Mouse (Mus musculus) intestine, embryonic 15.5 days (tissue): ENCODE measurements around the gene Nt5dc3. TPM values are rescaled to one million over a fixed set of nuclear protein-coding genes. Genes with fewer than 3 reads are reported as not detected.

ENCODE experiments used
- ATAC-seq: fragments of 200-750 bp; cut with Nextera tagmentation; 2 replicates; pipeline ENCODE4 v1.8.0; 2017; ENCODE audit warnings: moderate TSS enrichment, moderate library complexity
- H3K27ac ChIP-seq: fragments of 300-500 bp; sonication (generic); 2 replicates; pipeline ENCODE4 v1.5.1; 2015; ENCODE audit warnings: mild to moderate bottlenecking, inconsistent platforms
- H3K27me3 ChIP-seq: fragments of 300-500 bp; sonication (generic); replicated peaks from 2 replicates; pipeline ENCODE4 v1.6.1; 2015; ENCODE audit warnings: inconsistent platforms
- H3K36me3 ChIP-seq: fragments of 300-500 bp; sonication (generic); 2 replicates; pipeline ENCODE4 v1.6.1; 2015; ENCODE audit warnings: inconsistent platforms
- H3K4me1 ChIP-seq: fragments of 300-500 bp; sonication (generic); replicated peaks from 2 replicates; pipeline ENCODE4 v1.6.1; 2015; ENCODE audit warnings: inconsistent platforms
- H3K4me2 ChIP-seq: fragments of 300-500 bp; sonication (generic); replicated peaks from 2 replicates; pipeline ENCODE4 v1.6.1; 2015; ENCODE audit warnings: mild to moderate bottlenecking, inconsistent platforms
- H3K4me3 ChIP-seq: fragments of 300-500 bp; sonication (generic); replicated peaks from 2 replicates; pipeline ENCODE4 v1.5.1; 2015; ENCODE audit warnings: inconsistent platforms
- H3K9ac ChIP-seq: fragments of 300-500 bp; sonication (generic); 2 replicates; pipeline ENCODE4 v1.6.1; 2015; ENCODE audit warnings: inconsistent platforms
- H3K9me3 ChIP-seq: fragments of 300-500 bp; sonication (generic); 2 replicates; pipeline ENCODE4 v1.6.1; 2016; ENCODE audit warnings: inconsistent platforms
- WGBS: fragments of 180-500 bp; shearing (Covaris S2); methylation state at CpG from one replicate; pipeline ENCODE4 v1.1.7; 2015; 5-methylcytosine and 5-hydroxymethylcytosine counted together
- polyA plus RNA-seq: library from polyadenylated mRNA; unstranded; fragments of >200 nt; fragmentation: Nextera tagmentation; extraction: Ambion mirVana; gene quantifications from 2 replicates; pipeline ENCODE4 v1.2.1, GENCODE M21; 2015

Gene Nt5dc3
- polyA plus RNA-seq, 1 experiment from 2014 or later = 1.0 TPM

DNA sequence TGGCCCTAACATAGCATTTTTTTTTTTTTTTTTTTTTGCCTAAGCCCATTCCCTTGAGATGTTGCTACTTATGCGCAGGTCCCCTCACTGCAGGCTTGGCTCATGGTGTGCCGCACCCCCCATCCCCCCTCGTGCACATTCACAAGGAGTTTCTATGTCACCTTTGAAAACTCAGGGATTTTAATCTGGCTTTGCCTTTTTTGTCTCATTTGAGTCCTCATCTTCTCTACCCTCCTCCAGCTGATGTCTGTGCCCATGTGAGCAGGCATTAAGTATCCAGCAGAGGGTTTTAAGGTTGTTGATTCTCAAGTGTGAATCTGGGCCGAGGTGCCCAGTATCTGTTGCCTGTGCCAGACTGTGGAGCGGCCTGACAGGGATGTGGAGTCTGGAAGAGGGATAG is 2.8 kb downstream of the Nt5dc3 start:
- no peak overlapping the region for H3K4me2 ChIP-seq
- no peak for ATAC-seq
- H3K36me3 ChIP-seq = no peaks in the 10 kb centered on the region
- peaks cover 16% of the 10 kb centered on the region; the same call in 1 of the 2 replicates for H3K4me1 ChIP-seq
- H3K9me3 ChIP-seq = no peaks in the 10 kb centered on the region
- H3K27me3 ChIP-seq = no peaks in the 10 kb centered on the region
- no peak overlapping the region for H3K4me3 ChIP-seq
- no peak overlapping the region for H3K9ac ChIP-seq
- WGBS = 55% methylated on average over 5 of the region's 5 CpGs
- H3K27ac ChIP-seq = no peak overlapping the region

DNA sequence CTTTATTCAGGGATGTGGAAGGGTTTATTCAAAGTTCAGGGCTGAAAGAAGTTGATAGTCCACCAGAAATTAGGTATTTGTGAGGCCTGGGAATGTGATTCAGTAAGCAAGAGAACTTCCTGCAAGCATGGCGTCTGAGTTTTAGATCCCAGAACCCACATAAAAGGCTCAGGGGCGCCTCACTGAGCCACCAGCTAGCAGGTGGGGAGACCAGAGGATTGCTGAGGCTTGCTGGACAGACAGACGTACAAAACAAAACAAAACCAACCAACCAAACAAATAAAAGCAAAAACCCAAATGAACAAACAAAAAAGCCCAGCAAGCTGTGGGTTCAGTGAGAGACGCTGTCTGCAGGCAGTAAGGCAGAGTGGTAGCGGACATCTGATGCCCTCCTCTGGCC is 3.9 kb downstream of the Nt5dc3 start:
- H3K27me3 ChIP-seq = no peaks in the 10 kb centered on the region
- 64% methylated on average over 5 of the region's 5 CpGs for WGBS
- no peak overlapping the region for H3K4me3 ChIP-seq
- peaks cover 16% of the 10 kb centered on the region; the same call in 1 of the 2 replicates for H3K4me1 ChIP-seq
- no peak for ATAC-seq
- no peak overlapping the region for H3K9ac ChIP-seq
- H3K9me3 ChIP-seq = no peaks in the 10 kb centered on the region
- no peak overlapping the region for H3K27ac ChIP-seq
- no peaks in the 10 kb centered on the region for H3K36me3 ChIP-seq
- no peak overlapping the region for H3K4me2 ChIP-seq

DNA sequence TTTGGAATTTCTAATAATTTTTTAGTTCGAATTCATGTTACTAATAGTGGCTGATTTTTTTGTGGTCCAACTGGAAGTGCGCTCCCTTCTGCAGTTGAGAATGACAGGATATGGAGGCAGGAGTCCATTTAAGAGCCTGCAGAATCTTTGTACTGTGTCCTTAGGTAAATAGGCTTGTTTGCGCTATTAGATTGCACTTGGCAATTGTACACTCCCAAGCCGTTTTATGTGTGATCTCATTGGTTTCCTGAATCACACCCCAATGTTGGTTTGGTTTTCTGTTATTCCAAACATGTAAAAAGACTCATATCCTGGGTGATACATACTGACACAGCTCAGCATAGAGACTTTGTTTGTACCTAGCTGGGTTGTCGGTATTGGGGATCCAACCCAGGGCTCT is 4.8 kb downstream of the Nt5dc3 start:
- no peaks in the 10 kb centered on the region for H3K36me3 ChIP-seq
- no peak overlapping the region for H3K4me3 ChIP-seq
- no peak overlapping the region for H3K4me2 ChIP-seq
- 0 out of 2 replicates have a peak, but pooled peaks cover 14% of the 10 kb centered on the region for H3K4me1 ChIP-seq
- ATAC-seq = no peak
- no peak overlapping the region for H3K9ac ChIP-seq
- no peaks in the 10 kb centered on the region for H3K9me3 ChIP-seq
- H3K27ac ChIP-seq = no peak overlapping the region
- no peaks in the 10 kb centered on the region for H3K27me3 ChIP-seq
- 61% methylated on average over 5 of the region's 5 CpGs for WGBS

DNA sequence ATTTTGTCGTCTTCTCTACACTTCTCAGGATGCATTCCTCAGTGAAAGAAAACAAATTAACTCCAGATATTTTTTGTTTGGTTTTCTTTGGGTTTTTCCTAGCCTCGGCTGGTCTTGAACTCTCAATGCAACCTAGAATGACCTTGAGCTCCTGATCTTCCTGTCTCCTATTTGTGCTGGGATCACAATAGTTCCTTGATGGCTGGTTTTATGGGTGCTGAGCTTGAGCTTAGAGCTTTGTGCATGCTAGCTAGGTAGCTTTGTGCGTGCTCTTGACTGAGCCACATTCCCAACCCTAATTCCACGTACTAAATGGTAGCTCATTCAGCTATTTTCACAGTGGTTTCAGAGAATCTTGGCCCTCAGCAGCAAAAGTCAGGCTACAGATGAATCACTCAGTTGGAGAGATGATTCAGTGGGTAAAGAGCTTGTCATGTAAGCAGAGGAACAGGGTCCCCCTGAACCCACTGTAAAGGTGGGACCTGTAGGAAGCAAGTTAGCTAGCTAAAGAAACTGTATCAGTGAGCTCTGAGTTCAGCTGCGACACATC is 5.4 kb downstream of the Nt5dc3 start:
- no peak for ATAC-seq
- no peaks in the 10 kb centered on the region for H3K36me3 ChIP-seq
- no peak overlapping the region for H3K4me2 ChIP-seq
- H3K27me3 ChIP-seq = no peaks in the 10 kb centered on the region
- H3K9me3 ChIP-seq = no peaks in the 10 kb centered on the region
- H3K27ac ChIP-seq = no peak overlapping the region
- H3K4me1 ChIP-seq = 0 out of 2 replicates have a peak, but pooled peaks cover 14% of the 10 kb centered on the region
- H3K4me3 ChIP-seq = no peak overlapping the region
- 87% methylated on average over 5 of the region's 5 CpGs for WGBS
- no peak overlapping the region for H3K9ac ChIP-seq

DNA sequence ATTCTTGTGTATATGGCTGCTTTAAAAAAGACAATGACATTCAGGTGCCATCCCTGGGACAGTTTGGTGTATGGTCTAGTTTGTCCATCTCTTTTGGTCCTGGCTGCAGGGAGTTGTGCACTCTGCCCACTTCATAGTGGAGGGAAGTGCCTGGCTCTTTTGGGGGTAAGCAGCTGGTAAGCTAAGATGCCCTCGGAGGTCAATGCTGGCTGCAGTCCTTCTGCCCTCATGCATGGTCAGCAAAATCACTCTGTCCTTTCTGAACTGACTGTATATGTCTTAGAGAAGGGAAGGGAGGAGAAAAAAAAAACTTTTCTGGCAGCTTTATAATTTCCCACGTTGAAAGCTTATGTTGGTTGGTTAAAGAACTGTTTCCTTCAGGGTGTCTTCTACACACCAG is 6.6 kb downstream of the Nt5dc3 start:
- Histone ChIP-seq H3K36me3 (no peaks in the 10 kb centered on the region), H3K9me3 (no peaks in the 10 kb centered on the region), H3K4me1 (0 out of 2 replicates have a peak, but pooled peaks cover 14% of the 10 kb centered on the region), H3K4me2 (no peak overlapping the region), H3K4me3 (no peak overlapping the region), H3K9ac (no peak overlapping the region), H3K27me3 (no peaks in the 10 kb centered on the region), H3K27ac (no peak overlapping the region)
- no peak for ATAC-seq
- WGBS = 61% methylated on average over 2 of the region's 2 CpGs

DNA sequence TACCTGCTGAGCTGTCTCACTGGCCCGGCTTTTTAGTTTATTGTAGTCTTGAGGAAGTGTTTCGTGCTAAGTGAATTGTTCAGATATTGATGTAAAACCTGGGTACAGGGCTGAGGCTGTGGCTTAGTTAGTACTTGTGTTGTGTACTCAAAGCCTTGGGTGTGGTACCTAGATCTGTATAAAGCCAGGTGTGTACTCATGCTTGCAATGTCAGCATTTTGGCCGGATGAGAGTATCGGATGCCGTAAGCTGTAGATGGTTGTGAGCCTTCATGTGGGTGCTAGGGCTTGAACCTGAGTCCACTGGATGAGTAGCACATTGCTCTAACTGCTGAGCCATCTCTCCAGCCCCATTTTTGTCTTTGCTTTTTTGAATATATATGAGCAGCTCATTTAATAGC is 7.3 kb downstream of the Nt5dc3 start:
- WGBS = 90% methylated on average over 5 of the region's 5 CpGs
- H3K4me1 ChIP-seq = 0 out of 2 replicates have a peak, but pooled peaks cover 14% of the 10 kb centered on the region
- no peak overlapping the region for H3K4me2 ChIP-seq
- H3K4me3 ChIP-seq = no peak overlapping the region
- ATAC-seq = no peak
- H3K9ac ChIP-seq = no peak overlapping the region
- no peaks in the 10 kb centered on the region for H3K27me3 ChIP-seq
- no peak overlapping the region for H3K27ac ChIP-seq
- H3K9me3 ChIP-seq = no peaks in the 10 kb centered on the region
- no peaks in the 10 kb centered on the region for H3K36me3 ChIP-seq

DNA sequence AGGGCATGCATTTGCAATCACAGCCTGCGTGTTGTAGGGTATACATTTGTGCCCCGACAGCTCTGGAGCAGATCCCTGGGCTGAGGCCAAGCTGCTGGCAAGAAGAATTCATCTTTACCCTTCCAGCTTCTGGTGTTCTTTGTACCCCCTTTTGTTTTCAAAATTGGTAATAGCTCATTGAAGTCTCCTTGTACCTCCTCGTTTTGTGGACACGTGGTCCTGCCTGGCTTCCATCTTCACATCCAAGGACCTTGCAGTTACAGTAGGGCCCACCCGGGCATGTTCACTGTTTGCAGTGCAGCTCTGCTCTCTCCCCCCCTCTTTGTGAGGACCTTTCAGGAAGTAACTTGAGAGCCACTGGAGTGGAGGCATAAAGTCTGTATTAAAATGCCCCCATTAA is 9.4 kb downstream of the Nt5dc3 start:
- Histone ChIP-seq H3K4me1 (0 out of 2 replicates have a peak, but pooled peaks cover 4% of the 10 kb centered on the region), H3K36me3 (no peaks in the 10 kb centered on the region), H3K27ac (no peak overlapping the region), H3K9ac (no peak overlapping the region), H3K9me3 (no peaks in the 10 kb centered on the region), H3K4me3 (no peak overlapping the region), H3K27me3 (no peaks in the 10 kb centered on the region), H3K4me2 (no peak overlapping the region)
- 45% methylated on average over 5 of the region's 5 CpGs for WGBS
- ATAC-seq = no peak

DNA sequence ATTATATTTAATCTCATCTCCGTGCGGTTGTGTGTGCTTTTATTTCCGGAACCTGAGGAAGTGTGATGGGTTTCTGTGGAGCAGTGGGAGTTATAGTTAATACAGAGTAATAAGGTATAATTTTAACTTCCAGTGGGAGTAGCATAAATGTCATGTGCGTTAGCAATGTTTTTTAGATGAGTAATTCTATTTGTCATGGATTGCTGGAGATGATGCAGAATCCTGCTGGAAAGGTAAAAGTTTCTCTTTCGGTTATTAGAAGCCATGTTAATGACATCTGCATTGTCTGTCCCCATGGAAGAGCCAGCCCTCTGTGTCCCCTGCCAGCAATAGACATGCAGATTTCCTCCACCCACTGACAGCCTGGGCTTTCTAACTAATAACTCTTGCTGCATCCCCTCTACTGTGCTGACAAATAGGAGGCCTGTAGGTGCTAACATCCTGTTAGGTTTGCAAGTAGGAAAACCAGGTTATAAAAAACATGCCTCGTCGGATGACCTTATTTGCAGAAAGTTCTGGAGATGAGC is 10.4 kb downstream of the Nt5dc3 start:
- Histone ChIP-seq H3K9me3 (no peaks in the 10 kb centered on the region), H3K27me3 (no peaks in the 10 kb centered on the region), H3K9ac (no peak overlapping the region), H3K36me3 (no peaks in the 10 kb centered on the region), H3K4me1 (0 out of 2 replicates have a peak, but pooled peaks cover 4% of the 10 kb centered on the region), H3K4me2 (no peak overlapping the region), H3K27ac (no peak overlapping the region), H3K4me3 (no peak overlapping the region)
- no peak for ATAC-seq
- 82% methylated on average over 7 of the region's 7 CpGs for WGBS

DNA sequence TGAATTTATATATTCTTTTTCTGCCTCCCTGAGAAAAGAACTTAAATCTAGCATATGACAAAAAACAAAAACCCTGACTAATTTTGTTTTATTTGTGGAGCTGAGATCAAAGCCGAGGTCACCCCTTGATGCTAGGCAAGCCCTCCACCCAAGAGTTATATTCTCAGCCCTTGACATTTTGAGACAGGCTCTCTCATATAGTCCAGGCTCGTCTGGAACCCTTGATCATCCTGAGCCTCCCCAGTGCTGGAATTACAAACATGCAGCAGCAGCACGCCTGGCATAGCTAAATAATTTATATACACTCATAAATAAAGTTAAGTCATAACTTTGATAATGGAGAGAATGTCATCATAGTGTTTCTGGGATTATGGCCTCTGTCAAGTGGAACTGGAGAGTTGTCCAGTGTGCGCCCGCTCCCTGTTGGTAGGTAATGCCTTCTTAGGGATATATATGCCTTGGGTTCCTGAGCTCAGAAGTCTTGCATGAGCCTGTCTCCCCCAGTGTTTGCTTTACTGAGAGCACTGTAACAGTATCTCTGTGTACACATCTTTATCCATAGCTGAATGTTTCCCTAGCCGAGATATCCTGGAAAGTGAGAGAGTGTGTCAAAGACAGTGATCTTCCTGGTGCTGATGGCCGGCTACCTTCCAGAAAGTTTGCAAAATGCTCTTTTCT is 12.8 kb downstream of the Nt5dc3 start:
- H3K9me3 ChIP-seq = no peaks in the 10 kb centered on the region
- no peak overlapping the region for H3K9ac ChIP-seq
- no peak overlapping the region for H3K4me3 ChIP-seq
- 46% methylated on average over 7 of the region's 7 CpGs for WGBS
- no peaks in the 10 kb centered on the region for H3K36me3 ChIP-seq
- no peak overlapping the region for H3K4me2 ChIP-seq
- ATAC-seq = peak; percentile 52; the same call in 1 of the 2 replicates
- H3K27ac ChIP-seq = no peak overlapping the region
- no peaks in the 10 kb centered on the region for H3K27me3 ChIP-seq
- 0 out of 2 replicates have a peak, but pooled peaks cover 4% of the 10 kb centered on the region for H3K4me1 ChIP-seq

DNA sequence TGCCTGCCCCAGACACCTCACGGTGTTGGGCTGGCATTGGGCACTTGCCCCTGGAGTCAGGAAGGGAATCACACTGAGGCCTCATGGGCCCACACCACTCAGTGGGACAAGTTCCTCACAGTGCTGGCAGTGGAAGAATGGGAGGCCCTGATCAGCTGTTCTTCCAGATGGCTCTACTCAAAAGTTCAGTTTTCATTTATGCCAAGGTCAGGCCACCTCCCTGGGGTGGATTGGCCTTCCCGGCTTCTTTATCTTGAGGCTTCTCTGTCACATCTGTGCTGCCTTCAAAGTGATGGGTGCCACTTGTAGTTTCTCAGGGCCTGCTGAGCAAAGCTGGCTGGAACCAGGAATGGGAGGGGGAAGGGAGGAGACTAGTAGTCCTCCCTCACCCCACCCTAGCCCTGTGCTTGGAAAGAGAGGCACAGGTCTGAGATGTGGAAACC is 14.7 kb downstream of the Nt5dc3 start:
- ATAC-seq = no peak
- H3K9me3 ChIP-seq = no peaks in the 10 kb centered on the region
- WGBS = 64% methylated on average over 2 of the region's 2 CpGs

DNA sequence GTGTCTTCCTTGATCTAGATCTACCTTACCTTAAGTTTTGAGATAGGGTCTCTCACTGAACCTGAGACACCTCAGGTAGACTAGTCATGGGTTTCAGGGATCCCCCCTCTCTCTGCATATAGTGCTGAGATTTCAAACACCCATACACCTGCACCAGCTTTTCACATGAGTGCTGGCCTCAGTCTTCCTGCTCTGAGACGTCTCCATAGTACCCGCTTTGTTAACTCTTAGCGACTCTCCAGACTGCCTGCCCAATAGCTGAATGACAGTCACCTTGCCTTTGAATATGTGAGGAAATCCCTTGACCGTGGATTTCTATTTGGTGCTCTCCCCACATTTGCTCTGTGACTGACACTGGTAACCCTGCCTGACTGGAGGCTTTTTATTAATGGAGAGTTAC is 15.4 kb downstream of the Nt5dc3 start:
- H3K9me3 ChIP-seq = no peaks in the 10 kb centered on the region
- no peaks in the 10 kb centered on the region for H3K36me3 ChIP-seq
- no peak overlapping the region for H3K4me3 ChIP-seq
- H3K9ac ChIP-seq = no peak overlapping the region
- no peak for ATAC-seq
- WGBS = 89% methylated on average over 4 of the region's 4 CpGs
- H3K4me1 ChIP-seq = no peaks in the 10 kb centered on the region
- no peak overlapping the region for H3K4me2 ChIP-seq
- H3K27ac ChIP-seq = no peak overlapping the region
- no peaks in the 10 kb centered on the region for H3K27me3 ChIP-seq

More for the DNA sequence above, 14.7 kb downstream of the Nt5dc3 start:
- no peak overlapping the region for H3K9ac ChIP-seq
- no peak overlapping the region for H3K4me2 ChIP-seq
- H3K4me3 ChIP-seq = no peak overlapping the region
- no peak overlapping the region for H3K27ac ChIP-seq
- H3K27me3 ChIP-seq = no peaks in the 10 kb centered on the region
- no peaks in the 10 kb centered on the region for H3K4me1 ChIP-seq
- H3K36me3 ChIP-seq = no peaks in the 10 kb centered on the region

DNA sequence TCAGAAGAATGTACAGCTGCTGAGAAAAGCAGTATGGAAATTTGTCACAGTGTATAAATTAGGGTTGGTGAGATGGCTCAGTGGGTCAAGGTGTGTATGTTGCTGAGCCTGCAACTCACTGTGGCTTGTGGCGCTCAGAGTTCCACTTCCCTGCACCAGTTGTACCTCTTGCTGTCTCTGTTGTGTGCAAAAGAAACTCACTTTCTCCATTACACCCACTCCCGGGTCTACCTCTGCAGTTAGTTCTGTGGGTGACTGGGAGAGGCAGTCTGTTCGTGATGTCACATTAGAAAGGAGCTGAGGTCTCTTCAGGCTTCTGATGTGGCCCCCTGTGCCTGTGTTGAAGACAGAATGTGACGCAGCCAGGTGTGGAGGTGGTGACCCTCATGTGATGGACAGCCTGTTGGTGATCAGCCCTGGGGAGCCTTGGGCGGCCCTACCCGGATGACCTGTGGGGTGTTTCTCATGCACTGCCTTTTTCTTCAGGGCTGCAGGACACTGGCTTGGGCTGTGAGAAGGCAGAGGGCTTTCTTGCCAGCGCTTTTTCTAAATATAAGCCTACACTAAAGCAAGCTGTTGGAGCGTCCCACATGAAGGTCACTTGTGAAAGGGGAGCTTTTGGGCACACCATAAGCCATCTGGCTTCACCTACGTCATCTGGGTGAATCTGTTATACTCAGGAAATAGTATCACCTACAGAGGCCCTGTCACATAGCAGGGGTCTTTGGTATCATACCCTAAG is 16.2 kb downstream of the Nt5dc3 start:
- WGBS = 89% methylated on average over 9 of the region's 9 CpGs
- Histone ChIP-seq H3K9ac (no peak overlapping the region), H3K36me3 (no peaks in the 10 kb centered on the region), H3K27ac (no peak overlapping the region), H3K27me3 (no peaks in the 10 kb centered on the region), H3K4me2 (no peak overlapping the region), H3K9me3 (no peaks in the 10 kb centered on the region), H3K4me1 (no peaks in the 10 kb centered on the region), H3K4me3 (no peak overlapping the region)
- no peak for ATAC-seq
